Mouse (Mus musculus) kidney, adult 11 months (tissue): ENCODE measurements at regions not wholly inside any gene's neighbourhood (a gene's known extent, or its start where the extent isn't known, plus 50 kb on each side); places are given as distances from the start of the nearest gene placed in this dataset.

Experiments used
- DNase-seq: peaks from one replicate; pipeline ENCODE4 v3.0.0; 2022

DNA sequence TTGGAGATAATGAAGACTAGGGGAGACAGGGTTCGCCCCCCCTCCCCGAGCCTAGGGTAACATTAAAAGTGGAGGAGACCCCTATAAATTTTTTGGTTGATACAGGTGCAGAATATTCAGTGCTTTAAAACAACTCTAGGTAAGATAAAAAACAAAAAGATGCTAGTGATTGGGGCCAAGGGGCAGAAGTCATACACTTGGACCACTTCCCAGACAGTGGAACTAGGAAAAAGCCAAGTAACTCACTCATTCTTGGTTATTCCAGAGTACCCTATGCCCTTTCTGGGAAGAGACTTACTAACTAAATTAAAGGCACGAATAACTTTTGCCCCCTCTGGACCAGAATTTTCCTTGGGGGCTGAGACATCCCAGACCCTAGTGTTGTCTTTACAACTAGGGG lies 221.8 kb upstream of the Ceacam5 start:
- peak; percentile 2 for DNase-seq
